In genomic region chr6:125352046-125352384, GRCm38 (mm10) we compare ENCODE assay signal across 11 mouse cellular contexts. TPM values are rescaled to one million over a fixed set of nuclear protein-coding genes. Genes with fewer than 3 reads are reported as not detected.
DNase-seq lines count a peak whose midpoint lies in the region; ATAC-seq and TF ChIP-seq lines count a peak whose summit lies in the region.
"Had no signal": no experiment of that assay in that cellular context is flagged by ENCODE, and none has a peak within 500 bp of the region (broad histone marks: within the 10 kb centered on the region; RNA-seq: fewer than 3 reads in every experiment).

No protein-coding gene starts in this region.

- no peak for DNase-seq in kidney, postnatal 36 days
- no peak for DNase-seq in thymus, adult 2 months
- no peak for DNase-seq in thymus, postnatal 25 days
- no peak for DNase-seq in limb, embryonic 14.5 days (ENCODE audit: low spot score)
- no peak for DNase-seq in left cerebral cortex, postnatal 10 days (ENCODE audit: extremely low spot score in 1 of 2, low spot score in 2 of 2)
- DNase-seq: gastrocnemius, postnatal 10 days had no signal

- H3K4me2 ChIP-seq in kidney, embryonic 15.5 days, result peak overlapping the region; percentile 90
- peak overlapping the region; percentile 65 for H3K4me2 ChIP-seq in limb, embryonic 14.5 days (replicated peaks; ENCODE audit: low read depth, low read length, severe bottlenecking)
- H3K4me2 ChIP-seq in stomach, embryonic 15.5 days, result peak overlapping the region; percentile 77

- no peak for TF ChIP-seq CTCF in thymus, adult 2 months (IDR thresholded peaks at IDR 0.05; ENCODE audit: borderline replicate concordance, control insufficient read depth, extremely low read depth, insufficient read depth, low read length, poor library complexity)

- no peak overlapping the region for H3K9ac ChIP-seq in kidney, embryonic 15.5 days
- H3K9ac ChIP-seq in limb, embryonic 14.5 days (ENCODE audit: low read depth, low read length, severe bottlenecking), result no peak overlapping the region
- H3K9ac ChIP-seq in stomach, embryonic 15.5 days, result no peak overlapping the region
- H3K9ac ChIP-seq: hindbrain, embryonic 12.5 days had no signal

- H3K4me1 ChIP-seq in kidney, embryonic 15.5 days, result peaks cover 79% of the 10 kb centered on the region
- peaks cover 68% of the 10 kb centered on the region for H3K4me1 ChIP-seq in thymus, adult 2 months (replicated peaks; ENCODE audit: control insufficient read depth, insufficient read depth, low read length)
- peaks cover 55% of the 10 kb centered on the region for H3K4me1 ChIP-seq in limb, embryonic 14.5 days (ENCODE audit: control insufficient read depth, insufficient read depth, low read length)
- peaks cover 66% of the 10 kb centered on the region for H3K4me1 ChIP-seq in stomach, embryonic 15.5 days

- 61% methylated on average over 5 of the region's 5 CpGs for WGBS in kidney, embryonic 15.5 days
- WGBS in thymus, adult 2 months, result 63% methylated on average over 5 of the region's 5 CpGs
- 62% methylated on average over 5 of the region's 5 CpGs for WGBS in limb, embryonic 14.5 days
- WGBS in stomach, embryonic 15.5 days, result 62% methylated on average over 5 of the region's 5 CpGs

- H3K36me3 ChIP-seq in kidney, embryonic 15.5 days, result peaks cover 2% of the 10 kb centered on the region
- H3K36me3 ChIP-seq in thymus, adult 2 months (ENCODE audit: control insufficient read depth, insufficient read depth, low read length), result peaks cover under 1% of the 10 kb centered on the region; the same call in 1 of the 2 replicates
- H3K36me3 ChIP-seq in limb, embryonic 14.5 days (ENCODE audit: control insufficient read depth, insufficient read depth, low read length), result peaks cover 2% of the 10 kb centered on the region; the same call in 1 of the 2 replicates
- H3K36me3 ChIP-seq in stomach, embryonic 15.5 days, result peaks cover under 1% of the 10 kb centered on the region; the same call in 1 of the 2 replicates
- H3K36me3 ChIP-seq: hindbrain, embryonic 12.5 days had no signal

- ATAC-seq in kidney, embryonic 15.5 days (replicated peaks; ENCODE audit: low FRiP score), result no peak
- no peak for ATAC-seq in limb, embryonic 14.5 days (ENCODE audit: low FRiP score, low read depth)
- ATAC-seq in stomach, embryonic 15.5 days (ENCODE audit: insufficient read depth, low FRiP score, low read depth), result no peak
- no peak for ATAC-seq in inflammation-experienced regulatory T-cells, adult 6 months

- no peaks in the 10 kb centered on the region for H3K9me3 ChIP-seq in kidney, embryonic 15.5 days (replicated peaks)
- H3K9me3 ChIP-seq in limb, embryonic 14.5 days (ENCODE audit: control insufficient read depth, low read length), result no peaks in the 10 kb centered on the region
- H3K9me3 ChIP-seq in stomach, embryonic 15.5 days, result no peaks in the 10 kb centered on the region
- H3K9me3 ChIP-seq: hindbrain, embryonic 12.5 days had no signal

- no peak for TF ChIP-seq POLR2A in thymus, adult 2 months (IDR thresholded peaks at IDR 0.05; ENCODE audit: control insufficient read depth, extremely low read depth, insufficient read depth, low read length, poor library complexity)
- TF ChIP-seq POLR2A in limb, embryonic 14.5 days (IDR thresholded peaks at IDR 0.05; ENCODE audit: borderline replicate concordance, extremely low read depth, insufficient read depth, insufficient read length), result no peak

- H3K27ac ChIP-seq in kidney, embryonic 15.5 days, result no peak overlapping the region
- peak overlapping the region; percentile 89 for H3K27ac ChIP-seq in thymus, adult 2 months (ENCODE audit: control insufficient read depth, insufficient read depth, low read length)
- H3K27ac ChIP-seq in limb, embryonic 14.5 days (replicated peaks; ENCODE audit: low read depth, low read length), result no peak overlapping the region
- H3K27ac ChIP-seq in stomach, embryonic 15.5 days, result no peak overlapping the region
- H3K27ac ChIP-seq: hindbrain, embryonic 12.5 days had no signal

- H3K27me3 ChIP-seq in kidney, embryonic 15.5 days, result no peaks in the 10 kb centered on the region
- H3K27me3 ChIP-seq in thymus, adult 2 months (ENCODE audit: control insufficient read depth, insufficient read depth, low read length), result no peaks in the 10 kb centered on the region
- H3K27me3 ChIP-seq in limb, embryonic 14.5 days (ENCODE audit: control insufficient read depth, insufficient read depth, low read length), result no peaks in the 10 kb centered on the region
- no peaks in the 10 kb centered on the region for H3K27me3 ChIP-seq in stomach, embryonic 15.5 days (replicated peaks)

- intact Hi-C loops in left cerebral cortex, postnatal 10 days (cut with DNase I), result no loop called here

- 0 out of 2 replicates have a peak overlapping the region, but pooled peaks have one; percentile 12 for H3K4me3 ChIP-seq in kidney, embryonic 15.5 days (replicated peaks)
- no peak overlapping the region; the same call in none of the 2 replicates for H3K4me3 ChIP-seq in thymus, adult 2 months (ENCODE audit: control insufficient read depth, insufficient read depth, low read length)
- H3K4me3 ChIP-seq in limb, embryonic 14.5 days (replicated peaks; ENCODE audit: low read length), result no peak overlapping the region
- peak overlapping the region; percentile 16 for H3K4me3 ChIP-seq in stomach, embryonic 15.5 days (replicated peaks)
- H3K4me3 ChIP-seq: erythroblast, embryonic 14.5 days; hindbrain, embryonic 12.5 days had no signal

RNA-seq across cellular contexts. Expression of gene Tnfrsf1a, which starts 2.9 kb away (rescaled TPM):
- polyA plus RNA-seq in kidney, embryonic 15.5 days (2015; fragmentation: Nextera tagmentation; extraction: Ambion mirVana), result 73.2 and 83.3 TPM in 2 replicates
- polyA plus RNA-seq in thymus, adult 2 months (2012; rRNA removed), result 140 and 149 TPM in 2 replicates
- polyA plus RNA-seq in limb, embryonic 14.5 days (2012; rRNA removed), result 88.8 and 106 TPM in 2 replicates
- polyA plus RNA-seq in limb, embryonic 14.5 days (2014; fragmentation: Nextera tagmentation; extraction: Ambion mirVana), result 85.6 and 87.8 TPM in 2 replicates
- 67.6 and 69.5 TPM in 2 replicates for polyA plus RNA-seq in stomach, embryonic 15.5 days (2015; fragmentation: Nextera tagmentation; extraction: Ambion mirVana)
- total RNA-seq in left cerebral cortex, postnatal 10 days (2021), result 10 to 100 TPM in 1 of 2 experiments, 1 to 10 TPM in 1; 9.4 to 11.8 TPM
- polyA plus RNA-seq in inflammation-experienced regulatory T-cells, adult 6 months (2017; shearing (Covaris generic)), result 10 to 100 TPM; 23.3 to 28.5 (median 24.7) TPM

RNA-seq across cellular contexts. Expression of gene Plekhg6, which starts 28.6 kb away (rescaled TPM):
- 4.7 and 4.9 TPM in 2 replicates for polyA plus RNA-seq in kidney, embryonic 15.5 days (2015; fragmentation: Nextera tagmentation; extraction: Ambion mirVana)
- polyA plus RNA-seq in thymus, adult 2 months (2012; rRNA removed), result 2.4 and 2.5 TPM in 2 replicates
- polyA plus RNA-seq in limb, embryonic 14.5 days (2012; rRNA removed), result 1.2 and 1.3 TPM in 2 replicates
- polyA plus RNA-seq in limb, embryonic 14.5 days (2014; fragmentation: Nextera tagmentation; extraction: Ambion mirVana), result 1.6 and 1.8 TPM in 2 replicates
- 3.1 and 3.9 TPM in 2 replicates for polyA plus RNA-seq in stomach, embryonic 15.5 days (2015; fragmentation: Nextera tagmentation; extraction: Ambion mirVana)
- total RNA-seq in left cerebral cortex, postnatal 10 days (2021), result under 1 TPM; 0.14 to 0.24 TPM
- polyA plus RNA-seq in inflammation-experienced regulatory T-cells, adult 6 months (2017; shearing (Covaris generic)), result not detected
- polyA plus RNA-seq: erythroblast, embryonic 14.5 days had no signal

RNA-seq across cellular contexts. Expression of gene Scnn1a, which starts 31.6 kb away (rescaled TPM):
- polyA plus RNA-seq in kidney, embryonic 15.5 days (2015; fragmentation: Nextera tagmentation; extraction: Ambion mirVana), result 4.4 and 4.8 TPM in 2 replicates
- polyA plus RNA-seq in thymus, adult 2 months (2012; rRNA removed), result 32.8 and 35.8 TPM in 2 replicates
- 2.5 and 2.9 TPM in 2 replicates for polyA plus RNA-seq in limb, embryonic 14.5 days (2012; rRNA removed)
- polyA plus RNA-seq in limb, embryonic 14.5 days (2014; fragmentation: Nextera tagmentation; extraction: Ambion mirVana), result 1.8 and 1.9 TPM in 2 replicates
- polyA plus RNA-seq in stomach, embryonic 15.5 days (2015; fragmentation: Nextera tagmentation; extraction: Ambion mirVana), result 3.1 and 3.8 TPM in 2 replicates
- total RNA-seq in left cerebral cortex, postnatal 10 days (2021), result 1 to 10 TPM; 2.0 to 2.3 TPM
- polyA plus RNA-seq in inflammation-experienced regulatory T-cells, adult 6 months (2017; shearing (Covaris generic)), result not detected

RNA-seq across cellular contexts. Expression of gene Ltbr, which starts 38.3 kb away (rescaled TPM):
- 58.7 and 62.6 TPM in 2 replicates for polyA plus RNA-seq in kidney, embryonic 15.5 days (2015; fragmentation: Nextera tagmentation; extraction: Ambion mirVana)
- 29.3 and 30.6 TPM in 2 replicates for polyA plus RNA-seq in thymus, adult 2 months (2012; rRNA removed)
- 52.7 and 68.8 TPM in 2 replicates for polyA plus RNA-seq in limb, embryonic 14.5 days (2012; rRNA removed)
- 45.8 and 51.1 TPM in 2 replicates for polyA plus RNA-seq in limb, embryonic 14.5 days (2014; fragmentation: Nextera tagmentation; extraction: Ambion mirVana)
- polyA plus RNA-seq in stomach, embryonic 15.5 days (2015; fragmentation: Nextera tagmentation; extraction: Ambion mirVana), result 62.7 and 64.5 TPM in 2 replicates
- total RNA-seq in left cerebral cortex, postnatal 10 days (2021), result 1 to 10 TPM; 9.4 to 9.7 TPM
- under 1 TPM in 2 of 3 experiments, not detected in 1; 0.21 to 0.23 TPM for polyA plus RNA-seq in inflammation-experienced regulatory T-cells, adult 6 months (2017; shearing (Covaris generic))

Comparison
In these comparisons a context has a peak if more than half of its experiments do, and no peak if none do; other contexts are left out.
1. H3K4me3 ChIP-seq: peak in kidney, embryonic 15.5 days (single experiment) and stomach, embryonic 15.5 days (single experiment); none in thymus, adult 2 months (single experiment) and limb, embryonic 14.5 days (single experiment).
2. Peak in every context shown above with its lines, with median percentiles within 50 percentile points of each other: H3K4me2 ChIP-seq.